Mouse (Mus musculus): ENCODE measurements around the gene Hmga1. TPM values are rescaled to one million over a fixed set of nuclear protein-coding genes. Genes with fewer than 3 reads are reported as not detected.

Gene Hmga1
- 10 to 100 TPM; 59.4 to 66.9 TPM for total RNA-seq (2023)

GRCm38 (mm10) chr17:27556315-27557011, at the start of gene Hmga1:
TSS of gene Hmga1 (plus strand) at chr17:27556497.

DNA sequence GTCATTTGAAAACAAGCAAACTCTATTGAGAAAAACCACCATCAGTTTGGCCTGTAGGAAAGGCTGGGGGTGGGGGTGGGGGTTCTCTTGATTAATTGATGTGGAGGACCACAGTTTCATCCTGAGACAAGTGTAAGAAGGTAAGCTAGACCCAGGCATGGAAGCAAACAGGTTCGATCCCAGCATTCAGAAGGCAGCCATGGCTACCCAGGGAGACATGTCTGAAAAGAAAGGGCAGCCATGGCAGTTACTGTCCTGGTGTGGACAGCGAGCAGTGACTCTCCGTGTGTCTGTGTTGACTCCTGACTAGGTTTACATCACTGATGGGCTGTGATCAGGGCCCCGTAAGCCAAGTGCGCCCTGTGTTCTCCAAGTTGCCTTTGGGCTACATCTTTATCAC, 35.0 kb upstream of the Hmga1 start, which contains the start of gene Grm4:
TSS of gene Grm4 (minus strand) at position 101 of the 400 bp plus-strand sequence.

GRCm38 (mm10) chr17:27565163-27565941, 9.1 kb downstream of the Hmga1 start, which contains the start of gene AI413582:
TSS of gene AI413582 (minus strand) at chr17:27565756.

Other genes starting within 250 kb of the Hmga1 start
- under 1 TPM; 0.17 to 0.18 TPM for gene Grm4, start 35.1 kb upstream of the Hmga1 start, total RNA-seq (2023)
- gene AI413582, start 9.3 kb downstream of the Hmga1 start, total RNA-seq (2023): 10 to 100 TPM; 54.7 to 68.2 TPM
- gene Nudt3, start 67.0 kb downstream of the Hmga1 start, total RNA-seq (2023): 100 to 1,000 TPM; 106 to 121 TPM
- gene RPS10-NUDT3, start 78.7 kb downstream of the Hmga1 start, total RNA-seq (2023): not detected
- gene Rps10, start 80.2 kb downstream of the Hmga1 start, total RNA-seq (2023): 1,000 to 10,000 TPM; 2,987 to 3,088 TPM
- 10 to 100 TPM; 41.0 to 46.9 TPM for gene Pacsin1, start 99.0 kb downstream of the Hmga1 start, total RNA-seq (2023)
- gene Spdef, start 172.5 kb downstream of the Hmga1 start, total RNA-seq (2023): under 1 TPM in 1 of 2 experiments, not detected in 1; 0.44 TPM

All from T-cell, adult 66 days (primary cell).